Mouse (Mus musculus) left cerebral cortex, adult 2 months (tissue): ENCODE measurements around the gene Arhgef3. TPM values are rescaled to one million over a fixed set of nuclear protein-coding genes. Genes with fewer than 3 reads are reported as not detected.

Source experiments
- DNase-seq, 2 experiments: peaks; one replicate each; pipeline ENCODE4 v3.0.0; 2021 to 2022; ENCODE audit warnings: low spot score in 2 of 2, mixed read lengths in 1 of 2; ENCODE audit errors: extremely low spot score in 1 of 2
- H3K27ac ChIP-seq: fragments of 200-600 bp; 2 replicates; pipeline ENCODE4 v1.8.1; 2022
- H3K4me3 ChIP-seq: fragments of 200-600 bp; 2 replicates; pipeline ENCODE4 v1.8.1; 2022
- CTCF ChIP-seq: fragments of 200-600 bp; IDR thresholded peaks from 2 replicates; pipeline ENCODE4 v1.8.1; 2022; ENCODE audit warnings: antibody characterized with exemption, mild to moderate bottlenecking, moderate library complexity
- intact Hi-C: fragments of 180-260 bp; cut with DNase I; formaldehyde crosslinking; loops from one replicate; pipeline ENCODE4 v1.15.1; 2025
- microRNA-seq, 2 experiments: library from miRNA; unstranded; fragments of <30 nt; microRNA quantifications; one replicate each; pipeline ENCODE4 v1.2.0; 2021
- total RNA-seq, 2 experiments: library from RNA; stranded (reverse); gene quantifications; 2 replicates each; pipeline ENCODE4 v1.2.3; 2021

Gene Arhgef3
- total RNA-seq, 2 experiments from 2014 or later = 62.0 to 75.0 TPM

DNA sequence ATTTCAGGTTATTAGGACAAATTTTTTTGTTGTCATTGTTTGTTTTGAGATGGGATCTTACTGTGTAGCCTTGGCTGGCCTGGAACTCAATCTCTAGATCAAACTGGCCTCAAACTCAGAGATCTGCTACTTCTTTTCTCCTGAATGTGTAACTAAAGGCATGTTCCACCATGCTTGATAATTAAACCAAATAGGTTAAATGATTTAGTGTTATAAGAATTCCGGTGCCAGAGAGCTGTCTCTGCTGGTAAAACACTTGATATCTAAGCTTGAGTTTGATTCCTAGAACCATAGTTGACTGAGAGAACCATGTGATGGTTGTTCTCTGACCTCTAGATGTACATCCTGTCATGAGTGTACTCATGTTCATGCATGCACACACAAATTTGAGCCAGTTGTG lies 321.4 kb downstream of the Arhgef3 start:
- H3K4me3 ChIP-seq = no peak overlapping the region
- DNase-seq = no peak
- intact Hi-C loops = no loop called here
- H3K27ac ChIP-seq = no peak overlapping the region
- TF ChIP-seq CTCF = no peak

GRCm38 (mm10) chr14:27436826-27437225 lies 322.1 kb downstream of the Arhgef3 start:
- no peak for TF ChIP-seq CTCF
- intact Hi-C loops = no loop called here
- DNase-seq = no peak
- Histone ChIP-seq H3K4me3 (no peak overlapping the region), H3K27ac (no peak overlapping the region)

GRCm38 (mm10) chr14:27440921-27441320 lies 326.2 kb downstream of the Arhgef3 start:
- no peak overlapping the region for H3K27ac ChIP-seq
- intact Hi-C loops = no loop called here
- DNase-seq = no peak
- H3K4me3 ChIP-seq = no peak overlapping the region
- peak; percentile 45 for TF ChIP-seq CTCF

- intact Hi-C loops = no loop called here
- no peak for TF ChIP-seq CTCF
- peak overlapping the region; percentile 12; the same call in 1 of the 2 replicates for H3K27ac ChIP-seq
- no peak for DNase-seq
- H3K4me3 ChIP-seq = no peak overlapping the region
Measured at GRCm38 (mm10) chr14:27444851-27445281, 330.2 kb downstream of the Arhgef3 start.

DNA sequence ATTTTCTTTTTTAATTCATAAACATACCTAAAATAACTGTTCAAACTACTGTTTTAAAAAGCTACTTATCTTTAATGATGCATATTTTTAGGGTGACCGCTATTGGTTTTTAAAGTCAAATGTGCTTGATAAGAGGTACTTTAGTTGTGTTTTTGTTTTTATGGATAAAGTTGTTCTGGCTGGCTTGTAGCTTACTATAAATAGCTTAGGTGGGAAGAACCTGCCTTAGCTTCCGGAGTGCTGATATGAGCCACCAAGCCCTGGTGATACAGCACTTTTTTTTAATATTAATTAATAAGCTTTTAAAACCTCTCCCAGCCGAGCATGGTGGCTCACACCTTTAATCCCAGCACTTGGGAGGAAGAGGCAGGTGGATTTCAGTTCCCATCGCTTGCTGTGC lies 332.3 kb downstream of the Arhgef3 start:
- no peak for DNase-seq
- Histone ChIP-seq H3K4me3 (no peak overlapping the region), H3K27ac (no peak overlapping the region)
- intact Hi-C loops = no loop called here
- TF ChIP-seq CTCF = no peak

Small RNA genes within 50 kb of the gene (microRNA-seq; reads per million reads assigned to microRNA genes)
- 0 reads per million in 2 experiments for gene Gm23633

Other genes starting within 250 kb of the Arhgef3 start
- under 1 TPM in 1 of 2 experiments, not detected in 1; 0.36 TPM for gene Asb14, start 220.3 kb upstream of the Arhgef3 start, total RNA-seq
- gene Appl1, start 143.7 kb upstream of the Arhgef3 start, total RNA-seq = 10 to 100 TPM; 64.8 to 75.4 TPM
- gene Hesx1, start 120.5 kb upstream of the Arhgef3 start, total RNA-seq = not detected
- gene Il17rd, start 76.0 kb upstream of the Arhgef3 start, total RNA-seq = 1 to 10 TPM; 2.6 to 2.7 TPM